9 mouse cellular contexts compared by ENCODE assay signal in genomic region chr19:57544229-57544879, GRCm38 (mm10).
DNase-seq lines count a peak whose midpoint lies in the region; ATAC-seq and TF ChIP-seq lines count a peak whose summit lies in the region.
"Had no signal": no experiment of that assay in that cellular context is flagged by ENCODE, and none has a peak within 500 bp of the region (broad histone marks: within the 10 kb centered on the region; RNA-seq: fewer than 3 reads in every experiment).

No protein-coding gene starts in this region.

- no peak for ATAC-seq in lung, embryonic 16.5 days (ENCODE audit: low read depth)
- ATAC-seq in lung, postnatal 0 days: no peak
- ATAC-seq in forebrain, embryonic 14.5 days: peak; percentile 62; the same call in 1 of the 2 replicates
- peak; percentile 44; the same call in 1 of the 2 replicates for ATAC-seq in neural tube, embryonic 13.5 days (ENCODE audit: low read depth)

- no peaks in the 10 kb centered on the region for H3K9me3 ChIP-seq in lung, embryonic 16.5 days (ENCODE audit: control insufficient read depth, low read length)
- H3K9me3 ChIP-seq in lung, postnatal 0 days (ENCODE audit: low read length): no peaks in the 10 kb centered on the region
- no peaks in the 10 kb centered on the region for H3K9me3 ChIP-seq in forebrain, embryonic 14.5 days (replicated peaks; ENCODE audit: control insufficient read depth, low read length)
- H3K9me3 ChIP-seq in neural tube, embryonic 13.5 days: no peaks in the 10 kb centered on the region

- no peak for TF ChIP-seq CTCF in cerebellum, adult 2 months (IDR thresholded peaks at IDR 0.05; ENCODE audit: borderline replicate concordance, insufficient read depth, low read depth, low read length)
- TF ChIP-seq CTCF in lung, postnatal 0 days (IDR thresholded peaks at IDR 0.05): no peak

- 24% methylated on average over 17 of the region's 17 CpGs for WGBS in cerebellum, adult 2 months
- WGBS in lung, embryonic 16.5 days: 76% methylated on average over 17 of the region's 17 CpGs
- 79% methylated on average over 17 of the region's 17 CpGs for WGBS in lung, postnatal 0 days
- WGBS in forebrain, embryonic 14.5 days: 23% methylated on average over 17 of the region's 17 CpGs
- WGBS in neural tube, embryonic 13.5 days: 48% methylated on average over 17 of the region's 17 CpGs

- no peak for TF ChIP-seq EP300 in lung, postnatal 0 days (IDR thresholded peaks at IDR 0.05)

- no peak overlapping the region for H3K9ac ChIP-seq in lung, embryonic 16.5 days (ENCODE audit: low read length)
- H3K9ac ChIP-seq in lung, postnatal 0 days (replicated peaks; ENCODE audit: low read depth): no peak overlapping the region
- no peak overlapping the region for H3K9ac ChIP-seq in forebrain, embryonic 14.5 days (ENCODE audit: low read length)
- H3K9ac ChIP-seq in neural tube, embryonic 13.5 days: 0 out of 2 replicates have a peak overlapping the region, but pooled peaks have one; percentile 31

- H3K4me2 ChIP-seq in lung, embryonic 16.5 days (ENCODE audit: low read depth, low read length): peak overlapping the region; percentile 55
- no peak overlapping the region for H3K4me2 ChIP-seq in lung, postnatal 0 days (replicated peaks; ENCODE audit: low read depth, low read length)
- H3K4me2 ChIP-seq in forebrain, embryonic 14.5 days (ENCODE audit: low read length): peak overlapping the region; percentile 43
- peak overlapping the region; percentile 48 for H3K4me2 ChIP-seq in neural tube, embryonic 13.5 days

- no peaks in the 10 kb centered on the region for H3K36me3 ChIP-seq in lung, embryonic 16.5 days (ENCODE audit: control insufficient read depth, insufficient read depth, low read length)
- no peaks in the 10 kb centered on the region for H3K36me3 ChIP-seq in lung, postnatal 0 days (ENCODE audit: insufficient read depth, low read length)
- no peaks in the 10 kb centered on the region for H3K36me3 ChIP-seq in forebrain, embryonic 14.5 days (ENCODE audit: control insufficient read depth, insufficient read depth, low read length)
- H3K36me3 ChIP-seq in neural tube, embryonic 13.5 days: no peaks in the 10 kb centered on the region

- H3K4me3 ChIP-seq in cerebellum, adult 2 months (replicated peaks; ENCODE audit: insufficient read depth, low read depth, low read length): no peak overlapping the region
- H3K4me3 ChIP-seq in lung, embryonic 16.5 days (ENCODE audit: low read length): no peak overlapping the region
- no peak overlapping the region for H3K4me3 ChIP-seq in lung, postnatal 0 days (ENCODE audit: low read depth, low read length)
- H3K4me3 ChIP-seq in forebrain, embryonic 14.5 days (ENCODE audit: low read depth, low read length): no peak overlapping the region
- H3K4me3 ChIP-seq in neural tube, embryonic 13.5 days: no peak overlapping the region

- DNase-seq in cerebellum, postnatal 10 days: peak; percentile 58 to 59
- no peak for DNase-seq in cerebellum, adult 2 months
- no peak for DNase-seq in lung, postnatal 0 days (ENCODE audit: low spot score)
- DNase-seq in forebrain, embryonic 14.5 days (ENCODE audit: low spot score): peak; percentile 62
- no peak for DNase-seq in embryo, embryonic 9.5 days (ENCODE audit: extremely low spot score)
- DNase-seq in heart, postnatal 4 days: no peak
- DNase-seq: thymus, postnatal 25 days had no signal

- no peak overlapping the region for H3K27ac ChIP-seq in cerebellum, adult 2 months (ENCODE audit: insufficient read depth, low read length)
- no peak overlapping the region for H3K27ac ChIP-seq in lung, embryonic 16.5 days (ENCODE audit: low read length)
- no peak overlapping the region for H3K27ac ChIP-seq in lung, postnatal 0 days (ENCODE audit: low read length)
- peak overlapping the region; percentile 52; the same call in 1 of the 2 replicates for H3K27ac ChIP-seq in forebrain, embryonic 14.5 days (ENCODE audit: low read depth, low read length)
- H3K27ac ChIP-seq in neural tube, embryonic 13.5 days (replicated peaks): peak overlapping the region; percentile 76

- H3K27me3 ChIP-seq in cerebellum, adult 2 months (ENCODE audit: control insufficient read depth, insufficient read depth, low read length): peaks cover 3% of the 10 kb centered on the region; the same call in 1 of the 2 replicates
- H3K27me3 ChIP-seq in lung, embryonic 16.5 days (ENCODE audit: control insufficient read depth, insufficient read depth, low read depth, low read length): no peaks in the 10 kb centered on the region
- no peaks in the 10 kb centered on the region for H3K27me3 ChIP-seq in lung, postnatal 0 days (replicated peaks; ENCODE audit: insufficient read depth, low read length)
- H3K27me3 ChIP-seq in forebrain, embryonic 14.5 days (replicated peaks; ENCODE audit: control insufficient read depth, insufficient read depth, low read length): no peaks in the 10 kb centered on the region
- H3K27me3 ChIP-seq in neural tube, embryonic 13.5 days: no peaks in the 10 kb centered on the region

- H3K4me1 ChIP-seq in cerebellum, adult 2 months (ENCODE audit: control insufficient read depth, insufficient read depth, low read length): peaks cover 7% of the 10 kb centered on the region; the same call in 1 of the 2 replicates
- H3K4me1 ChIP-seq in lung, embryonic 16.5 days (replicated peaks; ENCODE audit: control insufficient read depth, insufficient read depth, low read length): no peaks in the 10 kb centered on the region
- no peaks in the 10 kb centered on the region for H3K4me1 ChIP-seq in lung, postnatal 0 days (ENCODE audit: insufficient read depth, low read depth, low read length)
- H3K4me1 ChIP-seq in forebrain, embryonic 14.5 days (ENCODE audit: control insufficient read depth, insufficient read depth, low read length): peaks cover 13% of the 10 kb centered on the region
- peaks cover 23% of the 10 kb centered on the region for H3K4me1 ChIP-seq in neural tube, embryonic 13.5 days (replicated peaks)

- TF ChIP-seq POLR2A in cerebellum, adult 2 months (IDR thresholded peaks at IDR 0.05; ENCODE audit: borderline replicate concordance, insufficient read depth, low read length): no peak

Comparison
In these comparisons a context has a peak if more than half of its experiments do, and no peak if none do; other contexts are left out.
1. DNase-seq: peak in cerebellum, postnatal 10 days (2 of 2) and forebrain, embryonic 14.5 days (single experiment); none in cerebellum, adult 2 months (0 of 2), lung, postnatal 0 days (single experiment), embryo, embryonic 9.5 days (single experiment) and heart, postnatal 4 days (single experiment).
2. H3K27ac ChIP-seq: peak in forebrain, embryonic 14.5 days (single experiment) and neural tube, embryonic 13.5 days (single experiment); none in cerebellum, adult 2 months (single experiment), lung, embryonic 16.5 days (single experiment) and lung, postnatal 0 days (single experiment).
3. ATAC-seq: peak in forebrain, embryonic 14.5 days (single experiment) and neural tube, embryonic 13.5 days (single experiment); none in lung, embryonic 16.5 days (single experiment) and lung, postnatal 0 days (single experiment).